Mouse (Mus musculus) cortical plate, adult 2 months (tissue): Measurements from ENCODE around the gene Il23a. TPM values are rescaled to one million over a fixed set of nuclear protein-coding genes. Genes with fewer than 3 reads are reported as not detected.
"Not testable (repeated sequence)": the region's sequence is repeated elsewhere in the genome, so short reads cannot be mapped to it uniquely, and the experiment has no call there.

Experiments used
- H3K27ac ChIP-seq: fragments of 200-500 bp; 2 replicates; pipeline ENCODE4 v1.5.1; 2012; ENCODE audit warnings: low read length, control low read depth, inconsistent platforms; ENCODE audit not compliant: insufficient read depth
- H3K4me1 ChIP-seq: fragments of 200-500 bp; 2 replicates; pipeline ENCODE4 v1.6.1; 2011; ENCODE audit warnings: low read length; ENCODE audit not compliant: control insufficient read depth, insufficient read depth
- H3K4me3 ChIP-seq: fragments of 200-500 bp; 2 replicates; pipeline ENCODE4 v1.5.1; 2011; ENCODE audit warnings: mild to moderate bottlenecking, low read length, control low read depth; ENCODE audit not compliant: insufficient read depth
- CTCF ChIP-seq: fragments of 200-500 bp; IDR thresholded peaks from 2 replicates; pipeline ENCODE4 v1.5.1; 2011; ENCODE audit warnings: mild to moderate bottlenecking, control low read depth, low read length; ENCODE audit not compliant: insufficient read depth; ENCODE audit errors: extremely low read depth
- POLR2A ChIP-seq: fragments of 200-500 bp; IDR thresholded peaks from 2 replicates; pipeline ENCODE4 v1.6.1; 2011; ENCODE audit warnings: mild to moderate bottlenecking, low read length, control low read depth; ENCODE audit not compliant: insufficient read depth; ENCODE audit errors: extremely low read depth
- polyA plus RNA-seq: library from polyadenylated mRNA; depleted of rRNA; stranded (reverse); fragments of >200 nt; gene quantifications from 2 replicates; pipeline ENCODE4 v1.2.3, GENCODE M21; 2012

Gene Il23a
- polyA plus RNA-seq, 1 experiment, result 0.54 TPM

DNA sequence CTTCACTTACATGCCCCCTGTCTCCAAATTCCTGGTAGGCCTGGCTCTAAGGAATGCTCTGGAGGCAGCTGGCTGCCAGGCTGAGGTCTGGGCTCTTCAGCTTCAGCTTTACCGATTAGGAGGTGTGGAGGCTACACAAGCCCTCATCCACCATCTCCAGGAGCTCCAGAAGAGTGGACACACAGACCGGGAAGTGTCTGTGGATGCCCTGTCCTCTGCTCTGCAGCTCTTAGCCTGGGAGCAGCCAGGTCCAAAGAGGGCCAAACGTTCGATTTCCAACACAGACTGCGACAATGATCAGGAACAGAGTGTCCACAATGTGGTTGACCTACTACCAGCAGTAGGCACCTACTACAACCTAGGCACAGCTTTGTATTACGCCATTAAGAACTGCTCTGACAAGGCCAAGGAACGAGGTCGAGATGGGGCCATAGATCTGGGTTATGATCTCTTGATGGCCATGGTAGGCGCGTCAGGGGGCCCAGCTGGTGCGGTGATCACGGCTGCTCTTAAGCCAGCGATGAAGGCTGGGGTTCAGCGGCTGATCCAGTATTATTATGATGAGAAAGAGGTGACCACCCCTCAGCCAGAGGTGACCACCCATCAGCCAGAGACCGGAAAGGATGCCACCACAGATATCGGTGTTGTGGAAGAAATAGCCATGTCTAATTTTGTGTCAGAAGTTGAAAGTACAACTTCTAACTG lies 29.2 kb downstream of the Il23a start:
- TF ChIP-seq CTCF (no peak), POLR2A (no peak)
- Histone ChIP-seq H3K27ac (no peak overlapping the region), H3K4me1 (0 out of 2 replicates have a peak, but pooled peaks cover 1% of the 10 kb centered on the region), H3K4me3 (no peak overlapping the region; the same call in 1 of the 2 replicates)

DNA sequence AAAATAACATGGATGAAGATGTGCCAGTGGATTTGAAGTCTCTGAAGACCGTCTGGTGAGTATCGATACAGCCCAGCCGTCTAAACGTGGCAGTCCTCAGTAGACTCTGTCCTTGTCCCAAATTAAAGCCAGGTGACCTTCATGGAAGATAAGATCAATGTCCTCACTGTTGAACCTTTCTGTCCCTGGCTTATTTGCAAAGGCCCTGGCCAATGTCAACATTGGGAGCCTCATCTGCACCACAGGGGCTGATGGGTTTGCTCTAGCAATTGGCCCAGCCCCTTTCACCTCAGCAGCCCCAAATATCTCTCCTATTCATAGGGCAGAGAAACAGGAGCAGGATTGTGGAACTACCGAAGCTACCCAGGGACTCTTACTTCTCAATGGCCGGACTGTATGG lies 30.2 kb downstream of the Il23a start, which contains the start of gene Apof:
Apof (plus strand) TSS at position 301 of the 400 bp plus-strand sequence.
- no peak within 1 kb of the TSS for H3K27ac ChIP-seq
- H3K4me1 ChIP-seq, result 0 out of 2 replicates have a peak, but pooled peaks cover 1% of the 10 kb centered on the region
- H3K4me3 ChIP-seq, result no peak within 1 kb of the TSS
- no peak for TF ChIP-seq POLR2A
- no peak for TF ChIP-seq CTCF

DNA sequence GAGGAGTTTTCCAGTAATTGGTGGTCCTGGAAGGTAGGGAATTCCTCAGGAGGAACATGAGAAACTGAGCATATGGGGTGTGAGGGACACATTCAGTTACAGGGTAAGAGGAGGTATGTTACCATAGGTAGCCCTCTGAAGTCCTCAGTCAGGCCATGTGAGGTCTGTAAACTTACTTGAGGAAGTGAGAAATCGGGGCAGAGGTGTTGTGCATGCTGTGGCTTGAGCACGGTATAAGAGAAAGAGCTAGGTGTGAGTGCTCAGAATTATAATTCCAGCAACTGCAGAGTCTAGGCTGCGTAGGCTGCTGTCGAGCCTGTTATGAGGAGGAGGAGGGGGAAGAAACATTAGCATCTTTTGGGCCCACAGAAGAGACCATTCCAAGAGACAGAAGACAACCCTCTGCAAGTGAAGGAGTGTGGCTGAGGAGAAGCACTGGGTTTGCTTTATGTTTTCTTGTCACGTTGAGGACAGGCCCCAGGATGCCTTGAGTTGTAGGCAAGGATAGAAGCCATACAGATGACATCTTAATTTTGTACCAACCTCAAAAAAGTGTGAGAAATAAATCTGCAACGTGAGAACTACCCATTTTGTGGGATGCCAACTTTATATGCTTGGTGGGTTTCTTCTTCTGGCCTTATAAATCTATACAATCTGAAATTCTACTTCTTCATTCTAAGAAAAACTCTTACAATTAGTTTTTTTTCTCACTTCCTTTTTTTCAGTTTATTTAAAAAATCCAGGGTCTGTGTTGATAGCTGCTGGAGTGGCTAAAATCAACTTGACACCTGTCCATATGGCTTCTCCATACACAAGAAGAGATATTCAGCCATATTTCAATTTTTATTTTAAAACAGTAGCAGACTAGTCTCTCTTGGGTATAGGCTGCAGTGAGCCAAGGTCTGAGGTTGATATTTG lies 34.9 kb downstream of the Il23a start:
- H3K4me3 ChIP-seq, result no peak overlapping the region
- H3K27ac ChIP-seq, result no peak overlapping the region
- H3K4me1 ChIP-seq, result no peaks in the 10 kb centered on the region
- TF ChIP-seq CTCF (no peak), POLR2A (no peak)

DNA sequence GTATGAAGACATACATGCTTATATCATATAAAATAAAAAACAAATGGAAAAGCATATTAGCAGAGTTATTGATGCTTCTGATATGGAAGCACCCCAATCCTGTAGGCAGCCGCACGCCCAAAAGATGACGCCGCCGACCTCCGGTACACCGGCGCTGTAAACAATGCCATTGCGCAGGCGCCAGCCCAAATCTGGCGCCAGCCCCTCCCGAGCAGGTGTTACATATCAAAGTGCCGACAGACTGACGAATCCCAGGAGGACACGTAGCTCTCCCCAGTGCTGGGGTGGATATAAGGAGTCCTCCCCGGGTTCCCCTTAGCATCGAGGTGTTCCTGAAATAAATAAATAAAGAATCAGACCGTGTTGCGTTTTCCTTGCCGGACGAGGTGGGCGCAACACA lies 36.3 kb downstream of the Il23a start:
- Histone ChIP-seq H3K4me3 (no peak overlapping the region), H3K4me1 (no peaks in the 10 kb centered on the region), H3K27ac (no peak overlapping the region)
- TF ChIP-seq POLR2A (no peak), CTCF (no peak)

DNA sequence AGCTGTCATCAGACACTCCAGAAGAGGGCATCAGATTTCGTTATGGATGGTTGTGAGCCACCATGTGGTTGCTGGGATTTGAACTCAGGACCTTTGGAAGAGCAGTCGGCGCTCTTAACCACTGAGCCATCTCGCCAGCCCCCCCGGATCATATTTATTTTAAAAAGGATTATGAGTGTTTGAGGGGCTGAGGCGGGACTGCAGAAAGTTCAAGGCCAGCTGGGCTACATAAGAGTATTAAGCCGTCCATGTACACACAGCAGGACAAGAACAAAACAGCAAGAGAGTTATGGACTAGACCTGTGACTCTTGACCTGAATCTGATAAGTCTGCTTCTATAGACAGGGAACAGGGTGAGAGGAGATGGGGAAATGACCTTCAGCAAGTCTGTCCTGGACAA lies 38.2 kb downstream of the Il23a start:
- not testable (repeated sequence) for H3K4me3 ChIP-seq, H3K27ac ChIP-seq, H3K4me1 ChIP-seq

DNA sequence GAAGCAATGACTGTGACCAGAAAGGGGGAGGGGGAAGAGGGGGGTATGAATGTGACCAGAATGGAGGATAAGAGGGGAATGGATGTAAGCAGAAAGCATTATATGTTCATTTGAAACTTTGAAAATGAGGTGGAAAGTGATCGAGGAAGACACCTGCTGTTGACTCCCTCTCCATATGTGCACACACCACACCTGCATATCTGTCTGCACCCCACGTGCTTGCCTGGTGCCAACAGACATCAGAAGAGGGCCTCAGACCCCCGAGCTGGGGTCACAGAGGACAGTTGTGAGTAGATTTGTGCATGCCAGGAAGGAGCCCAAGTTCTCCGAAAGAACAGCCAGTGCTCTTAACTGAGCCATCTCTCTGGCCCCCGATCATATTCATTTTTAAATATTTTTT lies 38.6 kb downstream of the Il23a start:
- TF ChIP-seq POLR2A, result no peak
- no peak for TF ChIP-seq CTCF
- Histone ChIP-seq H3K27ac (no peak overlapping the region), H3K4me1 (no peaks in the 10 kb centered on the region), H3K4me3 (no peak overlapping the region)

DNA sequence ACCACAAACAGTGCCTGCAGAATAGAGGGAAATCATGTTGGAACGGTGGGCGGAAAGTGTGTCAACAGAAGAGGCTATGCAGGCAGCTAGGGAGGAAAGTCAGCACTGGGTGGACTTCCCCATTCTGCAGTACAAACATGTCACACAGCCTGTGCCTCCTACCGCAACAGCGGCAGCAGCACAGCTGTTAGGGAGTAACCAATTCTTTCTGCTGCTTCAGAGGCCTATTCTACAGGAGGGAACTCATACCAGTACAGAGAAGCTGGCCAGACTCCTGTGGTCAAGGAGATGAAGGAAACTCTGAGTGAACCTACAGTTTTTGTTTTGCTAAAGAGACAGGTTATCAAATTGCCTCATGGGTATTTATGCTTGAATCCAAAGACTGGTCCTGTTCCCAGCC lies 39.6 kb downstream of the Il23a start:
- TF ChIP-seq CTCF (no peak), POLR2A (no peak)
- Histone ChIP-seq H3K4me3 (no peak overlapping the region), H3K4me1 (no peaks in the 10 kb centered on the region), H3K27ac (no peak overlapping the region)

DNA sequence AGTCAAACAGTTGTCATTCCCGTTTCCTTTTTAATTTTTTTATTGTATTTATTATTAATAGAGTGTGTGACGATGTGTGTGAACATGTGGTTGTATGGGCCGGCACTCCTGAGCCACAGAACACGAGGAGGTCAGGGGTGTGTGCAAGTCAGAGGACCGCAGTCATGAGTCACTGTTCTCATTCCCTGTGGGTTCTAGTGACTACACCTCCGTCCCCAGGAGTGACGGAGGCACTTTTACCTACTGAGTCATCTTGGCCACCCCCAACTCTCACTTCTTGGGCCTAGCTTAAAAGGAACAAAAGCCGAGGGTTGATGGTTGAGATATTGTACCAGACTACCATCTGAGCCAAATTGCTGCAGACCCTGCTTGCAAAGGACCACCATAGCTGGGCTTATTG lies 42.2 kb downstream of the Il23a start:
- TF ChIP-seq CTCF (no peak), POLR2A (no peak)

DNA sequence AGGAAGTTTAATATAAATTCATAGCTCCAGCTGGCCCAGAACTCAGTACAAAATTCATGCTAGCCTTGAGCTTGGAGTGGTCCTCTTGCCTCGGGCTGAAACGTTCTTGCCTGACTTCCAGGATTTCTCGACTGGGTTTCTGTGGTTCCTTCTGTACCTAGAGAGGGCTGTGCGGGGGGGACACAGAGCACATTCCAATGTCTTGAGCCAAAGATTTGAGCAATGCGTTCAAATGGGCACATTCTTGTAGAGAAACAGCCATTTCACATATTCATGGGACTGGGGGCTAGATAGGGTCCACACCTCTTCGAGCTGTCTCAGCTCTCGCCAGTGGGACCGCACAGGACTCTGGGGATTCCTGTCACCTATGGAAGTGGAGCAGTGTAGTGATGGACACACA lies 42.6 kb downstream of the Il23a start:
- Histone ChIP-seq H3K4me3 (no peak overlapping the region), H3K4me1 (no peaks in the 10 kb centered on the region), H3K27ac (no peak overlapping the region)
- no peak for TF ChIP-seq CTCF
- TF ChIP-seq POLR2A, result no peak

More for the DNA sequence above, 42.2 kb downstream of the Il23a start:
- Histone ChIP-seq H3K27ac (no peak overlapping the region), H3K4me3 (no peak overlapping the region), H3K4me1 (no peaks in the 10 kb centered on the region)
